Mouse (Mus musculus) forebrain, embryonic 13.5 days (tissue): ENCODE data around the gene Tspyl2. TPM values are rescaled to one million over a fixed set of nuclear protein-coding genes. Genes with fewer than 3 reads are reported as not detected.
"Not testable (repeated sequence)": the region's sequence is repeated elsewhere in the genome, so short reads cannot be mapped to it uniquely, and the experiment has no call there.

Source experiments
- ATAC-seq: fragments of 200-750 bp; cut with Nextera tagmentation; 2 replicates; pipeline ENCODE4 v1.8.0; 2017
- H3K27ac ChIP-seq: fragments of 300-500 bp; sonication (generic); 2 replicates; pipeline ENCODE4 v1.5.1; 2015; ENCODE audit warnings: inconsistent platforms, mild to moderate bottlenecking, moderate library complexity
- H3K27me3 ChIP-seq: fragments of 300-500 bp; sonication (generic); 2 replicates; pipeline ENCODE4 v1.6.1; 2015; ENCODE audit warnings: mild to moderate bottlenecking, inconsistent platforms
- H3K36me3 ChIP-seq: fragments of 300-500 bp; sonication (generic); 2 replicates; pipeline ENCODE4 v1.6.1; 2015; ENCODE audit warnings: mild to moderate bottlenecking, inconsistent platforms; ENCODE audit not compliant: poor library complexity, severe bottlenecking
- H3K4me1 ChIP-seq: fragments of 300-500 bp; sonication (generic); 2 replicates; pipeline ENCODE4 v1.6.1; 2015; ENCODE audit warnings: inconsistent platforms
- H3K4me2 ChIP-seq: fragments of 300-500 bp; sonication (generic); 2 replicates; pipeline ENCODE4 v1.6.1; 2015; ENCODE audit warnings: inconsistent platforms, mild to moderate bottlenecking, moderate library complexity
- H3K4me3 ChIP-seq: fragments of 300-500 bp; sonication (generic); 2 replicates; pipeline ENCODE4 v1.5.1; 2015; ENCODE audit warnings: mild to moderate bottlenecking, inconsistent platforms
- H3K9ac ChIP-seq: fragments of 300-500 bp; sonication (generic); 2 replicates; pipeline ENCODE4 v1.6.1; 2015; ENCODE audit warnings: mild to moderate bottlenecking, inconsistent platforms
- H3K9me3 ChIP-seq: fragments of 300-500 bp; sonication (generic); replicated peaks from 2 replicates; pipeline ENCODE4 v1.6.1; 2016; ENCODE audit warnings: inconsistent platforms
- WGBS: fragments of 180-500 bp; shearing (Covaris S2); methylation state at CpG from one replicate; pipeline ENCODE4 v1.1.7; 2015; 5-methylcytosine and 5-hydroxymethylcytosine counted together
- polyA plus RNA-seq: library from polyadenylated mRNA; unstranded; fragments of >200 nt; fragmentation: Nextera tagmentation; extraction: Ambion mirVana; gene quantifications from 2 replicates; pipeline ENCODE4 v1.2.1, GENCODE M21; 2015

Tspyl2 gene
- polyA plus RNA-seq: 44.2 and 46.1 TPM in 2 replicates

DNA sequence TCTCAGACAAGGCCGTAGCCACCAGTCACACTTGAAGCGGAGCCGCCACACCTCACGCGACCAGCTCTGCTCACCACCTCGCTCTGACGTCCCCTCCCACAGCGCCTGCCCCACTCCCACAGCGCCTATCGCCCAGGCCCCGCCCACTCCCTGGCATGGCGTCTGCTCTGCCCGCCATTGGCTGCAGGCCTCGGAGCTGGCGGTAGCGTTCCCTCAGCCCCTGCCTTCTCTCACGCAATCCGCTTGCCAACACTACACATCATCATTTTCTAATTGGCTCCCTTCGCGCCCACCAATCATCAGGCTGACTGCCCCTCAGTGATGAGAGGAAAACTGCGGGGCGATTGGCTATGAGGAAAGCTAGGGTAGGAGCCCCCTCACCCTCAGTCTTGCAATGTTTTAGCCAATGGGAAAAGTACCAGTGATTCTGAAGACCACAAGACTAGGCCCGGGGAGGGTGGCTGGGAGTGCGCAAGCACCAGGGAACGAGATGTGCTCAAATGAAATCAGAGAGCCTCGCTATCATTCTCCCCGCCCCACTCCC lies at the start of gene Tspyl2:
TSS of gene Tspyl2 (minus strand) at position 68 of the 544 bp plus-strand sequence.
- H3K36me3 ChIP-seq: peaks cover 31% of the 10 kb centered on the region
- H3K27ac ChIP-seq: peak within 1 kb of the TSS; percentile 88
- WGBS: 17% methylated on average over 25 of the region's 27 CpGs
- no peaks in the 10 kb centered on the region for H3K9me3 ChIP-seq
- peak within 1 kb of the TSS; percentile 81 for H3K9ac ChIP-seq
- peak within 1 kb of the TSS; percentile 70 for H3K4me2 ChIP-seq
- H3K27me3 ChIP-seq: peaks cover 63% of the 10 kb centered on the region
- peak within 1 kb of the TSS; percentile 60 for H3K4me3 ChIP-seq
- H3K4me1 ChIP-seq: peaks cover 21% of the 10 kb centered on the region
- ATAC-seq: peak; percentile 98

DNA sequence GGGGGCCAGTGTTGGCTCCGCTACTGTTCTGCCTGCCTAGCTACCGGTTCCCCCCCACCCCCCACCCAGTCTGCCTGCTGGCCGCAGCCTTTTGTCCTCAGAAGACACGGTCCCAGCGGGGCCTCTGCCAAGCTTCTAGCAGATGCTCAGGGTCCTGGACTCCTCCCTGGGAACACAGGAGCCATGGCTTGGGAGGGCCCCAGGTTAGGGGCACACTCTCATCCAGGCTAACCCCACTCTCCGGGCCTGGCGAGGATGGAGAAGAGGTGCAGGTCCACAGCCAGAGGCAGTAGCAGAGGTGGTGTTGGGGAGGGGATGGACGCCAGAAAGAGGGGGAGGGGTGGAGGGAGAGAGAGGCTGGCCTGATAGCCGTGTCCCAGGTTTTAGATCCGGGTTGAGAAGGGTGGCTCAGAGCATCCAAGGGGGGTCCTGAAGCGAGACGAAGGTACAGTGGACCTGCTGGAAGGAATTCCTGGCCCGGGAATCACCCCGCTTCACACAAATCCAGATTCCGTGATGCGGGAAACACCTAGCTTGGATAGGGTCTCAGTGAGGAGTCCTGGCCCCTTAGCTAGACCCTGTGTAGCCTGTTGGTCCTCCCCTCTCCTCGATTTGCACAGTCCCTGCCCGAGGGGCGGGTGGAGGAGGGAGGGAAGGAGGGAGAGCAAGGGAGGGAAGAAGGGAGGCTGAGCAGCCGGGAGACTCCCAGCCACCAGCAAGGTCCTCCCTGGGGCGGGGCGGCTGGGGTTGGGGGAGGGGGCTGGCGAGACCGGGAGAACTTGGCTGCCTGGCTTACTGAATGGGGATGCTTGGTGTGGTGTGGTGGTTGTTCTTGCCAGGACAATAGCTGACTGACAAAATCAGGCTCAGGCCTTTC lies 26.4 kb upstream of the Tspyl2 start, which contains the start of gene Gpr173:
TSS of gene Gpr173 (minus strand) at position 308 of the 877 bp plus-strand sequence.
- Histone ChIP-seq H3K27ac (peak within 1 kb of the TSS; percentile 78), H3K4me3 (peak within 1 kb of the TSS; percentile 59), H3K4me1 (peaks cover 21% of the 10 kb centered on the region), H3K4me2 (peak within 1 kb of the TSS; percentile 66), H3K9ac (peak within 1 kb of the TSS; percentile 76), H3K27me3 (peaks cover 31% of the 10 kb centered on the region), H3K9me3 (no peaks in the 10 kb centered on the region), H3K36me3 (no peaks in the 10 kb centered on the region)
- 17% methylated on average over 21 of the region's 24 CpGs for whole genome bisulfite sequencing
- ATAC-seq: peak; percentile 97

DNA sequence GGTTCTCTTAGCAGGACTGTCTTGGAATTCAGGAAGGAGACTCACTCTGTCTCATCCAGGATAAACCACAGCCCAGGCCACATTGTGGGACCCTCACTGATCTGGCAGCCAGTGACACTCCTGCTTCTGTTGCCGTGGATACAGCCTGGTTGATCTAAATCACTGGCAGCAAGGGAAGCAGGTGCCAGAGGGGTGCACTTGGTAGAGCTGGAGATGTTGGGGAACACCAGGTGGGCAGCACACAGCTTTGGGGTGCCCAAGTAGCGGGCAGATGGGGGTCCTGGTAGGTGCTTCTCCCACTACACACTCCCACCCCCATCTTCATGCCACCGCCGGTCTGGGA lies 25.8 kb upstream of the Tspyl2 start:
- Histone ChIP-seq H3K27me3 (peaks cover 35% of the 10 kb centered on the region), H3K4me2 (peak overlapping the region; percentile 66), H3K27ac (peak overlapping the region; percentile 78), H3K4me1 (peaks cover 21% of the 10 kb centered on the region), H3K9me3 (no peaks in the 10 kb centered on the region), H3K4me3 (peak overlapping the region; percentile 59), H3K36me3 (no peaks in the 10 kb centered on the region), H3K9ac (peak overlapping the region; percentile 76)
- ATAC-seq: peak; percentile 43
- 24% methylated on average over 3 of the region's 4 CpGs for WGBS

DNA sequence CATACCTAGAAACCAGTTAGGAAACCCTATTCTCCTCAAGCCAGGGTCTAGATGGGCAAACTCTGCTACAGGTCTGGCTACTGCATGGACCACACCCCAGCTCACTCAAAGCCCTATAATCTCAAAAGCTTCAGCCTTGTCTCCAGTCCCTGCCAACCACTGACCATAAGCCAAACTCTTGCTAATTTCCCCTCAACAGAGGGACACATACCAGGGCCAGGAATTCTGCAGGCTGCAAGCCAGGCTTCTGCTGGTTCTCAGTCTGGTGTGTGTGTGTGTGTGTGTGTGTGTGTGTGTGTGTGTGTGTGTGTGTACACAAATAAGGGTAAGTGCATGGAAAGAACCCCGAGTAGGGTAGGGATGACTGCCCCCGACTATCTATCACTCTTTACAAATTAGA lies 24.2 kb upstream of the Tspyl2 start:
- WGBS: 86% methylated on average over 2 of the region's 2 CpGs
- Histone ChIP-seq H3K27ac (no peak overlapping the region), H3K4me3 (peak overlapping the region; percentile 59), H3K36me3 (no peaks in the 10 kb centered on the region), H3K4me1 (peaks cover 21% of the 10 kb centered on the region), H3K4me2 (peak overlapping the region; percentile 66), H3K9ac (peak overlapping the region; percentile 37; the same call in 1 of the 2 replicates), H3K27me3 (peaks cover 38% of the 10 kb centered on the region), H3K9me3 (no peaks in the 10 kb centered on the region)
- ATAC-seq: no peak

DNA sequence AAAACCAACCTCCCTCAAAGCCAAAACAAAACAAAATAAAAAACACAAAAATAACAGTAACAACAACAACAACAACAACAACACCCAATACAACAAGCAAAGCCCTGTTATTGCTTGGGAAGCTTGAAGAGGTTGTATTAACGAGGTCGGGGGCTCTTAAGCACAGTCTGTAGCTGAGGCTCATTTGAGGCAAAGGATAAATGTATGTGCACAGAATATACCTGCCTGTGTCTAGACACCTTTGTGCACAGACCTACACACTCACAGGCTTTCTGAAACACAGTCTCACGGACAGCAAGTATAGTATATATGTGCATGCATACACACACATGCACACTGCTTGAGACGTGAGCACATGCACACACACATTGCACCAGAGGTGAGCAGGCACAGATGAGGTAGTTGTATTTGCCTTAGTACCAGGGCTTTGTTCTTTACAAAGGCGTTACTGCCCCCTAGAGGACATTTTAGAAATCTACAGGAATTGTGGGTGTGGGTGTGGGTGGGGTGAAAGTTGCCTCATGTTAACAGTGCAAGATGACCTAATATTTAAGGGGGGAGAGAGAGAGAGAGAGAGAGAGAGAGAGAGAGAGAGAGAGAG lies 10.4 kb upstream of the Tspyl2 start:
- Histone ChIP-seq H3K27me3 (peaks cover 18% of the 10 kb centered on the region; the same call in 1 of the 2 replicates), H3K4me2 (no peak overlapping the region), H3K27ac (no peak overlapping the region), H3K36me3 (no peaks in the 10 kb centered on the region), H3K4me3 (no peak overlapping the region), H3K4me1 (no peaks in the 10 kb centered on the region), H3K9me3 (no peaks in the 10 kb centered on the region), H3K9ac (no peak overlapping the region)
- WGBS: 23% methylated on average over 5 of the region's 5 CpGs
- peak; percentile 83 for ATAC-seq

DNA sequence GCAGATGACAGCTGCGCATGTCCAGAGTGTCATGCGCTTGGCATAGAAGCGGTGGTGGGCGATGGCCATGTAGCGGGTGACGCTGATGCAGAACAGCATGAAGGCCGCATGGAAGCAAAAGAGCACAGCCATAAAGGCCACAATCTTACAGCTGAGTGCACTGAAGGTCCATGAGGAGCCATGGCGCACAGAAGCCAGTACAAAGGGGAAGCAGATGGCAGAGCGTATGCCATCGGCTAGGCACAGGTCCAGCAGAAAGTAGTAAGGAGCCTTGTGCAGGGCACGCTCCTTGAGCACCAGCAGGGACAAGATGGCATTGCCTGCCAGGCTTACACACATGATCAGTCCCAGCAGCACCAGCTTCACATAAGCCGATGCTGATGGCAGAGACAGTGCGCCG lies 4.8 kb upstream of the Tspyl2 start:
- H3K27me3 ChIP-seq: peaks cover 47% of the 10 kb centered on the region
- no peaks in the 10 kb centered on the region for H3K4me1 ChIP-seq
- H3K4me2 ChIP-seq: no peak overlapping the region
- peaks cover 12% of the 10 kb centered on the region for H3K36me3 ChIP-seq
- no peak for ATAC-seq
- 97% methylated on average over 14 of the region's 14 CpGs for WGBS
- no peak overlapping the region for H3K27ac ChIP-seq
- H3K9me3 ChIP-seq: no peaks in the 10 kb centered on the region
- H3K4me3 ChIP-seq: no peak overlapping the region
- no peak overlapping the region for H3K9ac ChIP-seq

DNA sequence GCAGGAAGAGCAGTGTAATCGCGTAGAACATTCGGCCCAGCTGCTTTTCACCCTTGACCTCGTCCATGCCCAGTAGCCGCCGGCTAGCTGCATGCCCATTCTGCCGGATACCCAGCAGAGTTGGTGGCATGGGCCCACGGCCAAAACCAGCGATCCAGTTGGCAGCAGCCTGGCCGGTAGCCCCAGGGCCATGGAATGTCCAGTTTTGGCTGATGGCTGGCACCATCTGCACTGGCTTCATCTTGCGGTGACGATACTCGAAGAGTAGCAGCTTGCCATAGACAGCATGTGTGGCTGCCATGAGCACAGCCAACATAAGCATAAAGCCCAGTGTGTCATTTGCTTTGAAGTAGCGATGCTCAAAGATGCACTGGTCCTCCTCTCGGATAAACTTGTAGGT lies 4.4 kb upstream of the Tspyl2 start:
- peaks cover 12% of the 10 kb centered on the region for H3K36me3 ChIP-seq
- H3K27ac ChIP-seq: no peak overlapping the region
- no peak overlapping the region for H3K4me3 ChIP-seq
- 92% methylated on average over 15 of the region's 15 CpGs for WGBS
- H3K4me2 ChIP-seq: no peak overlapping the region
- no peaks in the 10 kb centered on the region for H3K4me1 ChIP-seq
- no peak for ATAC-seq
- no peak overlapping the region for H3K9ac ChIP-seq
- peaks cover 48% of the 10 kb centered on the region for H3K27me3 ChIP-seq
- no peaks in the 10 kb centered on the region for H3K9me3 ChIP-seq

DNA sequence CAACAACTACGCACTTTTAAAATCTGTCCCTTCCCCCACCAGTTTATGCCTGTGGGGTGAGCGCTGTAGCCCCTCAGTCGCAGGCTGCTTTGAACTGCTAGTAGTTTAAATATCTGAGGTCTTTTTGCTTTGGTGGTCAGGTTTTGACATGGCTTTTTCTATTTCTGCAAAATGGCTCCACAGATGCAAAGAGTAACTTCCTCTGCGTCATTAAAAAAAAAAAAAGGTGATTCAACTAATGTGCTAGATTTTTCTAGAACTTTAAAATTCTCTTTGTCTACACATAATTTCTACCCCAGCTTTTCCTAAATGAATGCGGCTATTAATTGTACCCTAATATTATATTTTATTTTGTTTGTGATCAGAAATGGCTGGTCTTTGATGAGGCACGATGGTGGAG lies 678 bp upstream of the Tspyl2 start:
- Histone ChIP-seq H3K27ac (peak overlapping the region; percentile 88), H3K4me2 (peak overlapping the region; percentile 50), H3K4me1 (peaks cover 16% of the 10 kb centered on the region), H3K9me3 (no peaks in the 10 kb centered on the region), H3K9ac (no peak overlapping the region), H3K36me3 (peaks cover 31% of the 10 kb centered on the region), H3K27me3 (peaks cover 62% of the 10 kb centered on the region), H3K4me3 (peak overlapping the region; percentile 60)
- 31% methylated on average over 6 of the region's 6 CpGs for WGBS
- ATAC-seq: no peak

DNA sequence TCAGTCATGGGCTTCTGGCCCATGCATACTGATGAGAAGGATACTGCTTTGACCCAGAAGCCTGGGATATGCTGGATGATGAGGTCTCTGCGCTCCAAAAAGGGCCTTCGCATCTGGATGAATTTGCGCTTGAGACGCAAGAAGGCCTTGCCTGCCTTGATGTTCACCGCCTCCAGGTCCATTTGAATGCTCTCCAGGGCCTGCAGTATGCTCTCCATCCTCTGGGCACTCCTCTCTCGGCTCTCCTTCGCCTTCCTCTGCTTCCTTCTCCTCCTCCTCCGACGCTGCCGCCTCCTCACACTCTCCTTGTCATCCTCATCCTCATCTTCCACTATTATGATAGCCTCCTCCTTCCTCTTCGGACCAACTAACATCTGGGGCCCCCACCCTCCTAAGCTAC lies 729 bp downstream of the Tspyl2 start:
- Histone ChIP-seq H3K27me3 (peaks cover 66% of the 10 kb centered on the region), H3K36me3 (peaks cover 24% of the 10 kb centered on the region), H3K4me3 (peak overlapping the region; percentile 60), H3K4me1 (peaks cover 27% of the 10 kb centered on the region), H3K27ac (peak overlapping the region; percentile 82), H3K9ac (peak overlapping the region; percentile 81), H3K9me3 (no peaks in the 10 kb centered on the region), H3K4me2 (peak overlapping the region; percentile 70)
- ATAC-seq: no peak
- 38% methylated on average over 11 of the region's 11 CpGs for WGBS

DNA sequence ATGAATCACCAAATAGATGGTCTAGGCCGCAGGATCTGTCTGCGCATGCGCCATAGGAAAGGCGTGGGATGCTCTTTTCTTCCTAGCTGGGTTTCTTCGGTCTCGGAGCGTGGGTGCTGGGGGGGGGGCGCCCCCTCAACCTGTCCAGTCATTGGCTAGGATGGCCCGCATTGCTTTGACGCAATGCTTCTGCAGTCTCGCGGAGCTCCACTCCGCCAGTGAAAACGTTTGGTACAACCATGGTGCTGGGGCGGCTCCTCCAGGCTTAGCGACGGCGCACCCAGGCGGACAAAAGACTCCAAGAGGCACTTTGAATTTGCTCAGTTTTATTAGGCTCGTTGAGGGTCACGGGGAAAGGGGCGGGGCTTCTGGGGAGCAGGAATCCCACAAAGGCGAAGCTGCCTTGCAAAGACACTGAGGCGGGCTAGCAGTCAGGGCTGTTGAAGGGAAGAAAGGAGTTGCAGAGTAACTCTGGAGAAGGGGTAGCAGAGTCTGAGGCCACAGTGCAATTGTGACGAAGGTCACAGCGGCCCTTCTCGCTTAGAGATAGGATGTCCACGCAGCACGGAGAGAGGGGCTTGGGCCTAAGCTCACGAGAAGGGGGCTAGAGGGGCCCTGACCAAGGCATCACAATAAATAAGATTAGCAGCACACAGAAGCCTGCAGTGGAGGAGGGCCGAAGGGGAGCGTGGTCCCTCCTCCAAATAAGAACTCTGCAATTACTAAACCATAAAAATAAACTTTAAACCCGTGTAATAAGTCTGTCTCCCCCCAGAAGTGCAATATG lies 5.5 kb downstream of the Tspyl2 start:
- H3K27me3 ChIP-seq: peaks cover 40% of the 10 kb centered on the region

DNA sequence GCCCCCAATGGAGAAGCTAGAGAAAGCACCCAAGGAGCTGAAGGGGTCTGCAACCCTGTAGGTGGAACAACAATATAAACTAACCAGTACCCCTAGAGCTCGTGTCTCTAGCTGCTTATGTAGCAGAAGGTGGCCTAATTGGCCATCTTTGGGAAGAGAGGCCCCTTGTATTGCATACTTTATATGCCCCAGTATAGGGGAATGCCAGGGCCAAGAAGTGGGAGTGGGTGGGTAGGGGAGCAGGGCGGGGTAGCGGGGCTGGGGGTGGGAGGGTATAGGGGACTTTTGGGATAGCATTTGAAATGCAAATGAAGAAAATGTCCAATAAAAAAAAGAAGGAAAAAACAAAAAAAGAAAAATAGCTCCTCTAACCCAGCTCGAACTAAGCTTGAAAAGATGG lies 6.1 kb downstream of the Tspyl2 start:
- peaks cover 18% of the 10 kb centered on the region for H3K36me3 ChIP-seq
- H3K27ac ChIP-seq: peak overlapping the region; percentile 57
- H3K4me1 ChIP-seq: peaks cover 23% of the 10 kb centered on the region
- ATAC-seq: peak; percentile 52
- not testable (repeated sequence) for H3K9me3 ChIP-seq, H3K9ac ChIP-seq
- 0 out of 2 replicates have a peak overlapping the region, but pooled peaks have one; percentile 21 for H3K4me3 ChIP-seq
- peaks cover 35% of the 10 kb centered on the region for H3K27me3 ChIP-seq
- H3K4me2 ChIP-seq: peak overlapping the region; percentile 55
- 46% methylated on average over 4 of the region's 4 CpGs for WGBS

More for the DNA sequence above, 5.5 kb downstream of the Tspyl2 start:
- Histone ChIP-seq H3K27ac (peak overlapping the region; percentile 95), H3K4me2 (peak overlapping the region; percentile 55), H3K4me3 (peak overlapping the region; percentile 21), H3K9ac (peak overlapping the region; percentile 70), H3K9me3 (no peaks in the 10 kb centered on the region), H3K4me1 (peaks cover 27% of the 10 kb centered on the region), H3K36me3 (peaks cover 18% of the 10 kb centered on the region)
- WGBS: 12% methylated on average over 32 of the region's 33 CpGs
- ATAC-seq: peak; percentile 99
